ENCODE assay signal across 9 mouse cellular contexts in genomic region chr1:192853988-192854818, GRCm38 (mm10). TPM values are rescaled to one million over a fixed set of nuclear protein-coding genes. Genes with fewer than 3 reads are reported as not detected.
DNase-seq lines count a peak whose midpoint lies in the region; ATAC-seq and TF ChIP-seq lines count a peak whose summit lies in the region.
"Had no signal": no experiment of that assay in that cellular context is flagged by ENCODE, and none has a peak within 500 bp of the region (broad histone marks: within the 10 kb centered on the region; RNA-seq: fewer than 3 reads in every experiment).

No protein-coding gene starts in this region.

- peak overlapping the region; percentile 36 for H3ac ChIP-seq in C2C12 (ENCODE audit: control insufficient read depth, insufficient read length, low read depth)

- peaks cover 22% of the 10 kb centered on the region for H3K27me3 ChIP-seq in heart, embryonic 11.5 days (ENCODE audit: control insufficient read depth, insufficient read depth, low read length)
- H3K27me3 ChIP-seq in C2C12 (ENCODE audit: control insufficient read depth, insufficient read depth, insufficient read length): no peaks in the 10 kb centered on the region
- peaks cover 17% of the 10 kb centered on the region for H3K27me3 ChIP-seq in forebrain, embryonic 13.5 days
- peaks cover 97% of the 10 kb centered on the region for H3K27me3 ChIP-seq in liver, embryonic 13.5 days

- peaks cover 27% of the 10 kb centered on the region for H3K79me3 ChIP-seq in C2C12 (ENCODE audit: low read depth)

- no peak for DNase-seq in heart, postnatal 36 days
- no peak for DNase-seq in liver, embryonic 13.5 days
- DNase-seq in embryo, embryonic 10 days (ENCODE audit: low spot score): no peak
- no peak for DNase-seq in retina, embryonic 14.5 days (ENCODE audit: low spot score)
- DNase-seq in cerebellum, postnatal 25 days: no peak

- WGBS in heart, embryonic 11.5 days (ENCODE audit: insufficient replicate concordance): 6% methylated on average over 19 of the region's 19 CpGs
- 3% methylated on average over 19 of the region's 19 CpGs for WGBS in forebrain, embryonic 13.5 days
- WGBS in liver, embryonic 13.5 days (ENCODE audit: insufficient replicate concordance): 8% methylated on average over 19 of the region's 19 CpGs

- peak overlapping the region; percentile 86 for H3K9ac ChIP-seq in heart, embryonic 11.5 days (ENCODE audit: low read depth, low read length)
- H3K9ac ChIP-seq in forebrain, embryonic 13.5 days: peak overlapping the region; percentile 94
- H3K9ac ChIP-seq in liver, embryonic 13.5 days: no peak overlapping the region

- 0 out of 2 replicates have a peak, but pooled peaks have one; percentile 11 for ATAC-seq in heart, embryonic 11.5 days (replicated peaks; ENCODE audit: insufficient number of reproducible peaks, low FRiP score, low TSS enrichment)
- ATAC-seq in forebrain, embryonic 13.5 days: no peak
- ATAC-seq in liver, embryonic 13.5 days (ENCODE audit: low read depth): no peak

- peak overlapping the region; percentile 79 for H3K4me3 ChIP-seq in heart, embryonic 11.5 days (ENCODE audit: low read depth, low read length)
- peak overlapping the region; percentile 59 for H3K4me3 ChIP-seq in C2C12 (ENCODE audit: insufficient read depth, poor library complexity, severe bottlenecking)
- H3K4me3 ChIP-seq in forebrain, embryonic 13.5 days: peak overlapping the region; percentile 85
- H3K4me3 ChIP-seq in liver, embryonic 13.5 days (replicated peaks): peak overlapping the region; percentile 60

- peaks cover 16% of the 10 kb centered on the region for H3K4me1 ChIP-seq in heart, embryonic 11.5 days (ENCODE audit: control insufficient read depth, insufficient read depth, low read length)
- peaks cover 59% of the 10 kb centered on the region for H3K4me1 ChIP-seq in forebrain, embryonic 13.5 days
- H3K4me1 ChIP-seq in liver, embryonic 13.5 days (replicated peaks): no peaks in the 10 kb centered on the region; the same call in 1 of the 2 replicates

- intact Hi-C loops in heart, postnatal 36 days (cut with DNase I): loop anchor here (2.0 kb wide), 1 partner anchor 65 kb away; no protein-coding TSS in a partner anchor

- peaks cover 41% of the 10 kb centered on the region for H3K79me2 ChIP-seq in C2C12 (ENCODE audit: control insufficient read depth, insufficient read depth)

- TF ChIP-seq CTCF in C2C12 (IDR thresholded peaks at IDR 0.05; ENCODE audit: control insufficient read depth, insufficient read depth, insufficient read length): no peak

- H3K9me3 ChIP-seq in heart, embryonic 11.5 days (replicated peaks; ENCODE audit: control insufficient read depth, low read length): no peaks in the 10 kb centered on the region
- H3K9me3 ChIP-seq in forebrain, embryonic 13.5 days (replicated peaks): no peaks in the 10 kb centered on the region
- no peaks in the 10 kb centered on the region for H3K9me3 ChIP-seq in liver, embryonic 13.5 days (replicated peaks)

- peaks cover 7% of the 10 kb centered on the region; the same call in 1 of the 2 replicates for H3K36me3 ChIP-seq in heart, embryonic 11.5 days (ENCODE audit: control insufficient read depth, insufficient read depth, low read length)
- H3K36me3 ChIP-seq in C2C12 (ENCODE audit: control insufficient read depth, insufficient read depth): peaks cover 7% of the 10 kb centered on the region
- peaks cover 9% of the 10 kb centered on the region for H3K36me3 ChIP-seq in forebrain, embryonic 13.5 days (ENCODE audit: poor library complexity, severe bottlenecking)
- no peaks in the 10 kb centered on the region for H3K36me3 ChIP-seq in liver, embryonic 13.5 days

- peak overlapping the region; percentile 82; the same call in 1 of the 2 replicates for H3K27ac ChIP-seq in heart, embryonic 11.5 days (ENCODE audit: low read depth, low read length)
- peak overlapping the region; percentile 94 for H3K27ac ChIP-seq in forebrain, embryonic 13.5 days
- no peak overlapping the region for H3K27ac ChIP-seq in liver, embryonic 13.5 days

- H3K4me2 ChIP-seq in heart, embryonic 11.5 days: peak overlapping the region; percentile 95
- H3K4me2 ChIP-seq in forebrain, embryonic 13.5 days: peak overlapping the region; percentile 90
- H3K4me2 ChIP-seq in liver, embryonic 13.5 days: peak overlapping the region; percentile 67

TF ChIP-seq in C2C12, 6 proteins besides CTCF, POLR2A, EP300 and RAD21:
- TF ChIP-seq MYOD1 (IDR thresholded peaks at IDR 0.05; ENCODE audit: control insufficient read depth, insufficient read length, low read depth) (no peak), MYOG (IDR thresholded peaks at IDR 0.05; ENCODE audit: control insufficient read depth, extremely low read depth, insufficient read length) (no peak), CEBPB (IDR thresholded peaks at IDR 0.05; ENCODE audit: low read depth) (no peak), USF1 (IDR thresholded peaks at IDR 0.05; ENCODE audit: low read depth) (no peak), MAX (IDR thresholded peaks at IDR 0.05) (no peak), FOSL1 (IDR thresholded peaks at IDR 0.05; ENCODE audit: insufficient read depth, low read length, poor library complexity, severe bottlenecking) (no peak)

RNA-seq across cellular contexts. Expression of gene Sertad4, which starts 1.4 kb away (rescaled TPM):
- polyA plus RNA-seq in heart, embryonic 11.5 days (2014; fragmentation: Nextera tagmentation; extraction: Ambion mirVana): 8.9 and 10.2 TPM in 2 replicates
- 1 to 10 TPM; 3.8 to 6.2 TPM for total RNA-seq in heart, postnatal 36 days (2021)
- polyA plus RNA-seq in C2C12 (2012; fragmentation: generic; extraction: Trizol): 18.9 TPM
- 20.4 and 20.5 TPM in 2 replicates for polyA plus RNA-seq in forebrain, embryonic 13.5 days (2015; fragmentation: Nextera tagmentation; extraction: Ambion mirVana)
- 0.93 and 1.2 TPM in 2 replicates for polyA plus RNA-seq in liver, embryonic 13.5 days (2015; fragmentation: Nextera tagmentation; extraction: Ambion mirVana)
- total RNA-seq: CH12.LX had no signal
